Mouse (Mus musculus): Measurements from ENCODE around the gene Ralgapa2. TPM values are rescaled to one million over a fixed set of nuclear protein-coding genes. Genes with fewer than 3 reads are reported as not detected.

The Ralgapa2 gene
- polyA plus RNA-seq, 1 experiment = 26.6 TPM

DNA sequence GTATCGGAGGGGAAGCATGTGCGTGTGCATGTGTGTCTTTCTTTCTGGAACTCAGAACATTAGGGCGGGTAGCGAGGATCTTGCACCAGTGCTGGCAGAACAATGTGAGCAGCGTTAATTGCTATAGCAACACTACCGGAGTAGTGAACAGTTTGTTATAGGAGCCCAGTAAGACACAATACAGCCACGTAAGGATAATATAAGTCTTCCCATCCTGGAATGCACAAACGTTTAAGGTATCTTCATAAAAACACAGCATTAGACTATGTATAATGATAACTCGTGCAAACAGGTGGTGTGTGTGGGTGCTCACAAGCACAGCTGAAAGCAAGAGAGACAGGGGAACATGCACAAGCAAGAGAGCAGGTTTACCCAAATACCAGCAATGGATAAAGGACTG is 16.4 kb downstream of the Ralgapa2 start:
- H3K27me3 ChIP-seq (ENCODE audit: control insufficient read depth, insufficient read depth, low read length, poor library complexity, severe bottlenecking) = no peaks in the 10 kb centered on the region
- no peak overlapping the region for H3K4me3 ChIP-seq (ENCODE audit: low read depth, low read length)
- peaks cover 2% of the 10 kb centered on the region for H3K4me1 ChIP-seq (ENCODE audit: control insufficient read depth, insufficient read depth, low read length)
- H3K36me3 ChIP-seq (ENCODE audit: control insufficient read depth, insufficient read depth, low read length, poor library complexity, severe bottlenecking) = no peaks in the 10 kb centered on the region
- TF ChIP-seq POLR2A (IDR thresholded peaks at IDR 0.05; ENCODE audit: insufficient read depth, low read length) = no peak
- TF ChIP-seq EP300 (IDR thresholded peaks at IDR 0.05; ENCODE audit: insufficient read depth, low read depth, low read length) = no peak
- TF ChIP-seq CTCF (IDR thresholded peaks at IDR 0.05; ENCODE audit: low read depth, low read length) = no peak
- H3K9me3 ChIP-seq (replicated peaks; ENCODE audit: control insufficient read depth, insufficient read depth, low read length, poor library complexity, severe bottlenecking) = no peaks in the 10 kb centered on the region
- no peak overlapping the region for H3K27ac ChIP-seq (ENCODE audit: insufficient read depth, low read length)
- H3K9ac ChIP-seq (ENCODE audit: low read depth, poor library complexity, severe bottlenecking) = no peak overlapping the region

DNA sequence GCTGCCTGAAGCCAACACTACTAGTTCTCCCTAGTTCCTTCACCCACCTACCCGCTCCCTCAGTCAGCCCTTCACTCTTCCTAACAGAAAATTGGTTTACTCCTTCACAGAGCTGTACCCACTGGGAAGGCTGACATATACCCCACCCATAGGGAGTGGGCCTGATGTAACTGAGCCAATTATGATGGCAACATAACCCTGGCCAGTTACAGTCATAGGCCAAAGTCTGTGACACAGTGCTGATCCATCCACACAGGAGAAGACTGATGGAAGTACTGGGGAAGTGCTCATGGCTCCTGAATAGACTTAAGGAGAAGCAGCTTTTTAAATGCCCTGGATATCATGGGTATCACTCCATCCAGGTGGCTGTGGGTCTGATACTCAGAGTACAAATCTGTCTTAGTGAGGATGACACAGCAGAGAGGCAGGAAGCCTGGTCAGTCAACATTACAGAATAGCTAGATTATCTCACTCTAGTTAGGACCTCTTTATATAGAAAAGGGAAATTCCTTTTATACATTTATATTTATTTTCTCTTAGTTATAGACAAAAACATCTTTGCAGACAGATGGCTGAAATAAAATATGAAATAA is 18.7 kb downstream of the Ralgapa2 start:
- Histone ChIP-seq H3K9ac (ENCODE audit: low read depth, poor library complexity, severe bottlenecking) (no peak overlapping the region), H3K27ac (ENCODE audit: insufficient read depth, low read length) (no peak overlapping the region), H3K4me1 (ENCODE audit: control insufficient read depth, insufficient read depth, low read length) (peaks cover 2% of the 10 kb centered on the region), H3K36me3 (ENCODE audit: control insufficient read depth, insufficient read depth, low read length, poor library complexity, severe bottlenecking) (no peaks in the 10 kb centered on the region), H3K27me3 (ENCODE audit: control insufficient read depth, insufficient read depth, low read length, poor library complexity, severe bottlenecking) (no peaks in the 10 kb centered on the region), H3K9me3 (replicated peaks; ENCODE audit: control insufficient read depth, insufficient read depth, low read length, poor library complexity, severe bottlenecking) (no peaks in the 10 kb centered on the region), H3K4me3 (ENCODE audit: low read depth, low read length) (no peak overlapping the region)
- no peak for TF ChIP-seq EP300 (IDR thresholded peaks at IDR 0.05; ENCODE audit: insufficient read depth, low read depth, low read length)
- TF ChIP-seq POLR2A (IDR thresholded peaks at IDR 0.05; ENCODE audit: insufficient read depth, low read length) = no peak
- no peak for TF ChIP-seq CTCF (IDR thresholded peaks at IDR 0.05; ENCODE audit: low read depth, low read length)

DNA sequence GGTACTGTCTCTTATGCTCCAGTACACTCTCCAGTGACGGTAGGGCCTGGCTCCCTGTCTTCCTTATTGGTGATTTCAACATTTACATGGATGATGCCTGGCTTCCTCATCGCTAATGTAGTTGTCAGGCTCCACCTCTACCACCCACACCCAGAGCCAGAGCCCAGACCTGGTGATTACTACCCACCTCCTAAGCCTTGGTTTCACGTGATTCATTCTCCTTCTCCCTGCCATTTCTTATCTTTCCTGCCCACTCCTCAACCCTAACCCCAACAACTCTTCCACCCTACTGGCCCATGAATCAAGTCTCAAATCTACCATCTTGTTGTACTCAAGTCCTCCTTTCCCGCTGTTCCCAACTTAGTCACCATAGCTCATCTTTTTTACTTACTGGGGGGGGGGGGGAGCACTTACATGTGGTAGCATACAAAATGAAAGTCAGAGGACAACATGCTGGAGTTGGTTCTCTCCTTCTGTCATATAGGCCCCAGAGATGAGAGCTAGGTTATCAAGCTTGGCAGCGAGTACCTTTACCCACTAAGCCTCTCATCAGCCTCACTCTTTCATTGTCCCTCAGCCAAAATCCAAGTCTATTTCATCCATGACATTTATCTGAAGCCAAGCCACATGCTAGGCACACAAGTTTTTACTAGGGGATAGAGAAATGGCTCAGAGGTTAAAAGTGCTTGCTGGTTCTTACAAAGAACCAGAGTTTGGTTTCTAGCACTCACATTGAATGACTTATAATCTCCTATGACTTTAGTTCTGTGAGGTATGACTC is 20.1 kb downstream of the Ralgapa2 start:
- H3K4me3 ChIP-seq (ENCODE audit: low read depth, low read length) = no peak overlapping the region
- TF ChIP-seq EP300 (IDR thresholded peaks at IDR 0.05; ENCODE audit: insufficient read depth, low read depth, low read length) (no peak), POLR2A (IDR thresholded peaks at IDR 0.05; ENCODE audit: insufficient read depth, low read length) (no peak), CTCF (IDR thresholded peaks at IDR 0.05; ENCODE audit: low read depth, low read length) (no peak)
- H3K9ac ChIP-seq (ENCODE audit: low read depth, poor library complexity, severe bottlenecking) = no peak overlapping the region
- no peaks in the 10 kb centered on the region for H3K4me1 ChIP-seq (ENCODE audit: control insufficient read depth, insufficient read depth, low read length)
- H3K27ac ChIP-seq (ENCODE audit: insufficient read depth, low read length) = no peak overlapping the region
- H3K9me3 ChIP-seq (replicated peaks; ENCODE audit: control insufficient read depth, insufficient read depth, low read length, poor library complexity, severe bottlenecking) = no peaks in the 10 kb centered on the region
- no peaks in the 10 kb centered on the region for H3K27me3 ChIP-seq (ENCODE audit: control insufficient read depth, insufficient read depth, low read length, poor library complexity, severe bottlenecking)
- H3K36me3 ChIP-seq (ENCODE audit: control insufficient read depth, insufficient read depth, low read length, poor library complexity, severe bottlenecking) = no peaks in the 10 kb centered on the region

DNA sequence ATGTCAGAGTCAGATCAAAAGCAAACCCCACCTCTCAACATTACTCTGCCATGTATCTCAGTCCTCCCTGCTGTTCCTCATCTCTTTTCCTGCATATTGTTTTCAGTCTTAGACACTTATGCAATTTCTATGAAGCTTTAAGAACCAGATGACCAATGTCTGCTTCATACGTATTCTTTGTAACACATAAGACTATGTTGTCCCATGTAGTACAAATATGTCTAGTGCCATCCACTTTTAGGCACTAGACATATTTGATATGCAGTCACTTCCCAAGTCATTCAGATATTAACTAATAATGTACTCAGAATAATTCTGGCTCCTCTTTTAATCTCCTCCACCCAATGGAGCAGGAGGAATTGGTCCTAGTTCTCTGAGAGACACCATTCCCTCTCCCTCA is 21.2 kb downstream of the Ralgapa2 start:
- Histone ChIP-seq H3K9ac (ENCODE audit: low read depth, poor library complexity, severe bottlenecking) (no peak overlapping the region), H3K27me3 (ENCODE audit: control insufficient read depth, insufficient read depth, low read length, poor library complexity, severe bottlenecking) (no peaks in the 10 kb centered on the region), H3K36me3 (ENCODE audit: control insufficient read depth, insufficient read depth, low read length, poor library complexity, severe bottlenecking) (no peaks in the 10 kb centered on the region), H3K27ac (ENCODE audit: insufficient read depth, low read length) (no peak overlapping the region), H3K4me1 (ENCODE audit: control insufficient read depth, insufficient read depth, low read length) (no peaks in the 10 kb centered on the region), H3K9me3 (replicated peaks; ENCODE audit: control insufficient read depth, insufficient read depth, low read length, poor library complexity, severe bottlenecking) (no peaks in the 10 kb centered on the region), H3K4me3 (ENCODE audit: low read depth, low read length) (no peak overlapping the region)
- TF ChIP-seq POLR2A (IDR thresholded peaks at IDR 0.05; ENCODE audit: insufficient read depth, low read length) = no peak
- no peak for TF ChIP-seq CTCF (IDR thresholded peaks at IDR 0.05; ENCODE audit: low read depth, low read length)
- no peak for TF ChIP-seq EP300 (IDR thresholded peaks at IDR 0.05; ENCODE audit: insufficient read depth, low read depth, low read length)

DNA sequence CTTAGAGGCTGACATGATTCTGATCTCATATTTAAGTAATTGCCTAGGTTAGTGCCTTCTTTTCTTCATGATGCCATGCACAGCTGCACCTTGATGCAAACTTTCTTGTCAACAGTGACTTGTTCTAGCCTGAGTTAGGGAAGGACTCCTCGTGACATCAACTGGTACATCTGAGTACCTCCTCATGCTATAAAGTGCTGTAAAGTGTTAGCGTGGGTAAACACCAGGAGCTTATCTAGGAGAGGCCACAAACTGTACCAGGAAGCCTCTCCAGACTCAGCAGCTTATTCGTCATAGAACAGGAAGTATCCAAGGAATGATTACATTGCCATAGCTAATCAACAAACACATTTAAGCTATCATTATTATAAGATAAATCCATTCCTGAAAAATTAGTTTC is 23.9 kb downstream of the Ralgapa2 start:
- Histone ChIP-seq H3K36me3 (ENCODE audit: control insufficient read depth, insufficient read depth, low read length, poor library complexity, severe bottlenecking) (no peaks in the 10 kb centered on the region; the same call in 1 of the 2 replicates), H3K27ac (ENCODE audit: insufficient read depth, low read length) (no peak overlapping the region), H3K4me3 (ENCODE audit: low read depth, low read length) (no peak overlapping the region), H3K4me1 (ENCODE audit: control insufficient read depth, insufficient read depth, low read length) (no peaks in the 10 kb centered on the region), H3K27me3 (ENCODE audit: control insufficient read depth, insufficient read depth, low read length, poor library complexity, severe bottlenecking) (no peaks in the 10 kb centered on the region), H3K9me3 (replicated peaks; ENCODE audit: control insufficient read depth, insufficient read depth, low read length, poor library complexity, severe bottlenecking) (no peaks in the 10 kb centered on the region), H3K9ac (ENCODE audit: low read depth, poor library complexity, severe bottlenecking) (no peak overlapping the region)
- TF ChIP-seq CTCF (IDR thresholded peaks at IDR 0.05; ENCODE audit: low read depth, low read length) (no peak), EP300 (IDR thresholded peaks at IDR 0.05; ENCODE audit: insufficient read depth, low read depth, low read length) (no peak), POLR2A (IDR thresholded peaks at IDR 0.05; ENCODE audit: insufficient read depth, low read length) (no peak)

DNA sequence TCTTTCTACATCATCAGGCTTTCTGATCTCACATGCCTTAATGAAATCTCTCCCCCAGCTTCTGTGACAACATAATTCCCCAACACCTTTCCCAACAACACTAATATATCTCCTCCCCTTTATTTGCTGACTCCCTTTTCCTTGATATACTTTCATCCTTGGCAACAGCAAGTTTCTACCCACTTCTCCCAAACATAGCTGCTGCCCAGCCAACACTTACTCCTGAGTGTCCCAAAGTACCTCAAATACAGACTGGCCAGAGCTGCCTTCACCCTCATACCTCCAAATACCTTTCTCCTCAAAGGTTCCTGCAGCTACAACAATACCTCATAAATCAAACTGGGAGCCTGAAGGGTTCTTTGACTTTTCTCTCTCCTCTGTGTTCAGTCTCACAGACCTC is 29.3 kb downstream of the Ralgapa2 start:
- TF ChIP-seq CTCF (IDR thresholded peaks at IDR 0.05; ENCODE audit: low read depth, low read length) = no peak
- TF ChIP-seq EP300 (IDR thresholded peaks at IDR 0.05; ENCODE audit: insufficient read depth, low read depth, low read length) = no peak
- TF ChIP-seq POLR2A (IDR thresholded peaks at IDR 0.05; ENCODE audit: insufficient read depth, low read length) = no peak
- Histone ChIP-seq H3K9ac (ENCODE audit: low read depth, poor library complexity, severe bottlenecking) (no peak overlapping the region), H3K27ac (ENCODE audit: insufficient read depth, low read length) (no peak overlapping the region), H3K36me3 (ENCODE audit: control insufficient read depth, insufficient read depth, low read length, poor library complexity, severe bottlenecking) (no peaks in the 10 kb centered on the region; the same call in none of the 2 replicates), H3K27me3 (ENCODE audit: control insufficient read depth, insufficient read depth, low read length, poor library complexity, severe bottlenecking) (no peaks in the 10 kb centered on the region), H3K4me3 (ENCODE audit: low read depth, low read length) (no peak overlapping the region), H3K4me1 (ENCODE audit: control insufficient read depth, insufficient read depth, low read length) (no peaks in the 10 kb centered on the region), H3K9me3 (replicated peaks; ENCODE audit: control insufficient read depth, insufficient read depth, low read length, poor library complexity, severe bottlenecking) (no peaks in the 10 kb centered on the region)

All from ES-Bruce4 (cell line).